Mouse (Mus musculus): ENCODE measurements around the gene Tom1.
A peak's percentile ranks its signal among the peaks of the same experiment; 100 is the strongest.

Tom1 gene

DNA sequence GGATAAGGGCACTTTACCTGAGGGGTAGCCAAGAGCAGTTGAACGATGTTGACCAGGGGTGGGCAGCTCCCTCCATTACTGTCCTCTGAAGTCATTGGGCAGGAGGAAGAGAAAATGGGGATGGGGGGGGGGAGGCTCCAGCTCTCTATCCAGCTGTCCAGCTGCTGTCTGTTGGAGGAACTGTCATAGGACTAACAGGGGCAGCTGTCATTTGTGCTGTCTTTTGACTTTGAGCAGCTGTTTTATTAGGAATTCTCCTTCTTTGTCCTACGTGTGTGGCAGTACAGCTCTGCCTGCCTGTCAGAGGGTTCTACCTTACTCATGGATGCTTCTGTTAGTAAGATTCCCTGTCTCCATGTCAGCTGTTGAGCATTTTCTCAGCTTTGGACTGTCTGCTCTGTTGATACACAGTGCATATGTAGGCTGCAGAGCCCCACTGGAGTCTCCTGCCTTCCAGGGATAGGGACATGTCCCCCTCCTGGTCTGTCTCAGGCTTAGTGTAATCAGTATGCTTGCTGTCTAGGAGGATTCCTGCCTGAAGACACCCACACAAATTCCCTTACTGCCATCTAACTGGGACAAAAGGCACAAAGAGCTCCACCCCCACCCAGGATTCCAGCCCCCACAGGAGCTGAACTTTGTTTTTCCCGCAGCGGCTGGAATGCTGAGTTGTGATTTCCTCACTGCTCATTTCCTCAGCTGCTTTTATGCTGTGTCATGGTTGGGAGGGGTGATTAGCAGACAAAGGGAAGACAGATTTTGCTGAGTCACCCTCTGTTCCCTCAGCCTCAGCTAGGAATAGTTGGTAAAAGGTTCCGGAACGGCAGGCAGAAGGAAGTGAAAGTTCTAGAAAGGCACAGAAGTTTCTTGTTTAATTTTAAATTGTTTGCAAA is 55.7 kb downstream of the Tom1 start:
- no peak for DNase-seq (ENCODE audit: low spot score in 2 of 2)

- no peak for DNase-seq (ENCODE audit: low spot score in 2 of 2)
These were observed 57.4 kb downstream of the Tom1 start for GRCm38 (mm10) chr8:75090781-75091365.

DNA sequence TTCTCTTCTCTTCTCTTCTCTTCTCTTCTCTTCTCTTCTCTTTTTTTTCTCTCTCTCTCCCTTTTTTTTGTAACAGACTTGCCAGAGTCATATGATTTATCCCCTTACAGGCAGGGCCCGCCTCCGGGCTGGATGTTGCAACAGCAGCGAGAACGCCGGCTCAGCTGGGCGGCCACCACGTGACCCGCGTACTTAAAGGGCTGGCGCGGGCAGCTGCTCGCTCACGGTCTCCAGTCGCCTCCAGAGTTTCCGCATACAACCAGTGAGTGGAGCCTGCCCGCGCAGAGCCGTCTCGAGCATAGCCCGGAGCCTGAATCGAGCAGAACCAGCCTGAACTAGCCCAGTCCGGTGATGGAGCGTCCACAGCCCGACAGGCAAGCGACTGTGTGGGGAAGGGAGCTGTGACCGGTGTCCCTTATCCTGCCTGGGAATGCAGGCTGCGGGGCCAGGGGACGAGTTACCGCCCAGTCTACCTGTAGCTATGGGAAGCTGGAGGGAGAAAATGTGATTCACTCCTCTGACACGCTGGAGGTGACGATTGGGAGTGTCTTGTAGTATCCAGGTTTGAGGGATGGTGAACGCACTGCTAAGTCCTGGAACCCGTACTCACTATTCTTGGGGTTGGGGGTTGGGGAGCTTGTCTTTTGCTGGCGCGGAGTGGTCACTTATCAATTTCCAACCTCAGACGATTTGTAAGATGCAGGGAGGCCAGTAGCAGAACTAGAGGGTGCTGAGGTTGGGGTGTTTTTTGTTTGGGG is 60.1 kb downstream of the Tom1 start, which contains the start of gene Hmox1:
TSS of gene Hmox1 (plus strand) at position 223 of the 758 bp plus-strand sequence.
- DNase-seq (ENCODE audit: low spot score in 2 of 2), result peak; percentile 67 to 74

- DNase-seq (ENCODE audit: low spot score in 2 of 2), result no peak
These were observed 69.5 kb downstream of the Tom1 start for GRCm38 (mm10) chr8:75102956-75103355.

DNA sequence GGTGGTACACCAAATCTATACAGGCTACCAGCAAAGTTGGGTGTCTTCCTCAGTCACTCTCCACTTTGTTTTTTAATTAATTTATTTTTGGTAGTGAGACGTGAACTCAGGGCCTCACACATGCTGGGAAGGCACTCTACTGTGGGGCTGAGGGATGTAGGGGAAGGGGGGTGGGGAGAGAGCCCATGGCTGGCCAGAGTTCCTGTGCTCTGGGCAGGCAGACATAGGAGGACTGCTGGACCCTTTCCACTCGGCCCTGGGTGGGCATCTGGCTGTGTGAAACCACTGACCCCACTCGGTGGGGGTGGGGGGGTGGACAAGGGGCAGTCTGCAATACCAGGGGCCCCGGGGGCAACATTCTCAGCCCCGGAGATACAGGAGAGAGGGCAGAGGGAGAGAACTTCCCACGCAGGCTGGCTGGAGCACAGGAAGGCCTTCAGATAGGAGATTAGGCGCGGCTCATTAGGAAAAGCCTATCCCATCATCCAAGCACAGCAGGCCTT is 69.9 kb downstream of the Tom1 start:
- no peak for DNase-seq (ENCODE audit: low spot score in 2 of 2)

DNA sequence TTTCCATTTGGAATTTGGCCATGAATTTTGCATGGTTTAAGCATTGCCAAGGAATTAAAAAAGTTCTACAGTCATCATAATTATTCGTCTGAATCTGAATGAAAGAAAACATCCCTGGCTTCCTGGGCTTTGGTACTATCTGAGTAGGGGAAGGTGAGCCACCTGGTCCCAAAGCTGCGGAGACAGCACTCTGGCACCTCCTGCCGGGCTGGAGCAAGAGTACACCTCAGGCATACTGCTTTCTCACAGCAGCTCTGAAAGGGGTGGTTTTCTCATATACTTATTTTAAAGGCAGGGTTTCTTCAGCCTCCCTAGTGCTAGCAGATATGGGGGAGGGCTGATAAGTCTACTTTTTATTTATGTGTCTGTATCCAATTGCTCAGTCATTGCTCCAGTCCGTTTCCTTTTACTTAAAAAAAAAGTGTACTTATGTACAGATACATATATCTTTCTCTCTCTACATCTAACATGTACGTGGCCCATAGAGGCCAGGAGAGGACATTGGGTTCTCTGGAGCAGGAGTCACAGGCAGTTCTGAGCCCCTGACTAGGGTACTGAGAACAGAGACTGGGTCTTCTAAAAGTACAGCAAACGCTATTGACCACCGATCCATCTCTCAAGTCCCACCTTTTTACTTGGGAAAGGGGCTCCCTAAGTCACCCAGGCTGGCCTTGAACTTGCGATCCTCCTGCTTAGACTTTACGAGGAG is 75.2 kb downstream of the Tom1 start:
- DNase-seq (ENCODE audit: low spot score in 2 of 2), result peak; percentile 78 to 86

GRCm38 (mm10) chr8:75109236-75109967 is 75.9 kb downstream of the Tom1 start, which contains the start of gene Mcm5:
TSS of gene Mcm5 (plus strand) at chr8:75109569.
- DNase-seq (ENCODE audit: low spot score in 2 of 2), result peak; percentile 98

DNA sequence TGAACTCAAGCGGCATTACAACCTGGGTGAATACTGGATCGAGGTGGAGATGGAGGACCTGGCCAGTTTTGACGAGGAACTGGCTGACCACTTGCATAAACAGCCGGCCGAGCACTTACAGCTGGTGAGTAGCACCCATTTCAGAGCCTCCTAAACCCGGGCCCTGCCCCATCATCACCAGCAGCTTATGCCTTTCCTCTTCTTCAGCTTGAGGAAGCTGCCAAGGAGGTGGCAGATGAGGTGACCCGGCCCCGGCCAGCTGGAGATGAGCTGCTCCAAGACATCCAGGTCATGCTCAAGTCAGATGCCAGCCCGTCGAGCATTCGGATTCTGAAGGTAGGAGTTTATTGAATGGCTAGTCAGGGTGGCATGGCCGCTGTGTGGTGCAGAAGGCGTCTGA is 76.6 kb downstream of the Tom1 start:
- peak; percentile 10 to 12 for DNase-seq (ENCODE audit: low spot score in 2 of 2)

GRCm38 (mm10) chr8:75118505-75118904 is 85.0 kb downstream of the Tom1 start:
- no peak for DNase-seq (ENCODE audit: low spot score in 2 of 2)

- no peak for DNase-seq (ENCODE audit: low spot score in 2 of 2)
These were observed 85.8 kb downstream of the Tom1 start for GRCm38 (mm10) chr8:75119287-75119686.

All from thymus, postnatal 10 days (tissue).